Mouse (Mus musculus) CH12.LX (cell line): ENCODE data around the gene Lta.

Experiments
- CHD1 ChIP-seq: IDR thresholded peaks from 2 replicates; pipeline ENCODE4 v1.6.1; 2012; ENCODE audit warnings: low read depth, low read length, improper control_type of control experiment, inconsistent platforms
- CTCF ChIP-seq, 2 experiments: IDR thresholded peaks in 1 of 2; conservative IDR thresholded peaks in 1 of 2; 2 replicates each; pipeline ENCODE4 v1.5.1; 2011 to 2012; ENCODE audit warnings: low read depth in 2 of 2, low read length in 2 of 2, improper control_type of control experiment in 1 of 2, inconsistent platforms in 1 of 2, mild to moderate bottlenecking in 1 of 2, moderate library complexity in 1 of 2
- ETS1 ChIP-seq: conservative IDR thresholded peaks from 2 replicates; pipeline ENCODE4 v1.6.1; 2012; ENCODE audit warnings: low read depth, mild to moderate bottlenecking, inconsistent platforms, low read length, improper control_type of control experiment, moderate library complexity
- HCFC1 ChIP-seq: IDR thresholded peaks from 2 replicates; pipeline ENCODE4 v1.6.1; 2012; ENCODE audit warnings: low read depth, mild to moderate bottlenecking, inconsistent platforms, low read length, improper control_type of control experiment
- JUN ChIP-seq: IDR thresholded peaks from 2 replicates; pipeline ENCODE4 v1.6.1; 2011; ENCODE audit warnings: low read depth, mild to moderate bottlenecking, low read length, improper control_type of control experiment, moderate library complexity; ENCODE audit not compliant: insufficient read depth

DNA sequence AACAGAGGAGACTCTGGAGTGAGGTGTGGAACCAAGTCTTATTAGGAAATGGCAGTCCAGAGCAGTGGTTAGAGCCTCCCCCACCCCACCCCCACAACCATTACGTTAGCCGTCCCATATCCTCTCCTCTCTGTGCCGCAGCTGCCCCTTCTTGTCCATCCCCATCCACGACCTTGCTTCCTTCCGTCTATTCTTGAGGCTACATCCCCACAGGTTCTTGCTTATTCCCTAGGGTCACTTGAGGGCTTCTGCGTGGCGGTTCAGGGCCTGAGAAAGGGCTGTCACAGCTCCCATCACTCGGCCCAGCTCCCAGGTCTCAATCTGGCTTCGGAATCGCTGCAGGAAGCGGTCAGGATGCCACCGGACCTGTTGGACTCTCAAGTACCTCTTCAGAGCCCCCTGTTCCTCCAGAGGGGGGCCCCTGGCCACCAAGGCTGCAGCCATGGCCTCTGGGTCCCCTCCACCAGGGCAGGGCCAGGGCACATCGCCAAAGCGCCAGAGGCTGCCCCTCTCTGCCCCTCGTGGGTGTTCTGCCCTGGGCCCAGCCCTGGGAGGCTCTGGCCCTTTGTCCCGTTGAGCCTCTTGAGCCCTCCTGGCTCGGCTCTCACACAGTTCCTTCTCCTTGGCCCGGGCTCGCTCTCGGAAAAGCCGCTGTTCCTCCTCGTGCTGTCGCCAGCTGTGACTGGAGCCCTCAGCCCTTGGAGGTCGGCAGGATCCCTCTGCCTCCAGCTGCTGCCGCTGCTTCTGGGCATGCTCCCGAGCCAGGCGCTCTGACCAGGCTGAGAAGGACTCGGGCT, 15.2 kb upstream of the Lta start, which contains the start of gene Gm16181:
- TF ChIP-seq JUN (no peak), ETS1 (no peak), CTCF (conservative IDR thresholded peaks at IDR 0.05 in 1 of 2, IDR thresholded peaks at IDR 0.05 in 1 of 2; ENCODE audit: low read depth in 2 of 2, low read length in 2 of 2) (no peak), HCFC1 (no peak), CHD1 (no peak)
